Mouse (Mus musculus) testis, adult 2 months (tissue): ENCODE results near the gene Pla2g4f. TPM values are rescaled to one million over a fixed set of nuclear protein-coding genes. Genes with fewer than 3 reads are reported as not detected.

Experiments
- H3K27ac ChIP-seq: fragments of 200-500 bp; 2 replicates; pipeline ENCODE4 v1.5.1; 2012; ENCODE audit warnings: low read depth, low read length; ENCODE audit not compliant: control insufficient read depth, insufficient read depth
- H3K27me3 ChIP-seq: fragments of 200-500 bp; 2 replicates; pipeline ENCODE4 v1.6.1; 2012; ENCODE audit warnings: mild to moderate bottlenecking, low read length, moderate library complexity; ENCODE audit not compliant: control insufficient read depth, insufficient read depth
- H3K36me3 ChIP-seq: fragments of 200-500 bp; 2 replicates; pipeline ENCODE4 v1.6.1; 2012; ENCODE audit warnings: mild to moderate bottlenecking, low read length; ENCODE audit not compliant: control insufficient read depth, insufficient read depth
- H3K4me1 ChIP-seq: fragments of 200-500 bp; 2 replicates; pipeline ENCODE4 v1.6.1; 2012; ENCODE audit warnings: low read length; ENCODE audit not compliant: control insufficient read depth, insufficient read depth
- H3K4me3 ChIP-seq: fragments of 200-500 bp; 2 replicates; pipeline ENCODE4 v1.5.1; 2012; ENCODE audit warnings: low read depth, mild to moderate bottlenecking, low read length, moderate library complexity, mixed read lengths; ENCODE audit not compliant: control insufficient read depth
- CTCF ChIP-seq: fragments of 200-500 bp; IDR thresholded peaks from 2 replicates; pipeline ENCODE4 v1.5.1; 2012; ENCODE audit warnings: low read depth, mild to moderate bottlenecking, inconsistent platforms, low read length, moderate library complexity; ENCODE audit not compliant: control insufficient read depth, insufficient read depth, insufficient replicate concordance
- POLR2A ChIP-seq: fragments of 200-500 bp; IDR thresholded peaks from 2 replicates; pipeline ENCODE4 v1.6.1; 2012; ENCODE audit warnings: low read depth, mild to moderate bottlenecking, inconsistent platforms, low read length, moderate library complexity; ENCODE audit not compliant: control insufficient read depth
- polyA plus RNA-seq: library from polyadenylated mRNA; depleted of rRNA; stranded (reverse); fragments of >200 nt; gene quantifications from 2 replicates; pipeline ENCODE4 v1.2.3, GENCODE M21; 2012

Pla2g4f gene
- polyA plus RNA-seq, 1 experiment: 0.20 TPM

DNA sequence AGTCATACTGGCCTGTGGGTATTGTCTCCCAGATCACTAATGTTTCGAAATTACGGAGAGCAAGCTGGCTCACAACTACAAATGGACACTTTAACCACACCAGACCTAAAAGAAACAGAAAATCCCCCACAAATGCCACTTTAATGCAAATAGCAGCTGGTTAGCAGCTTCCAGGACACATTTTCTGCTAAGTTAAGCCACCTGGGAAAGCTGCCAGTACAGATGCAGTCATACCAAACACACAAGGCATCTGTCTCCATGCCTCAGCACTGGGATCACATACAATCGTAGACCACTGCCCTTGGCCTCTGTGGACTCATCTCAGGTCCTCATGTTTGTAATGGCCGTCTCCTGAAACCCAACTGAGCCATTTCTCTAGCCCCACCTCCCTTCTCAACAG is 17.6 kb upstream of the Pla2g4f start:
- Histone ChIP-seq H3K4me3 (no peak overlapping the region), H3K27me3 (no peaks in the 10 kb centered on the region), H3K36me3 (no peaks in the 10 kb centered on the region), H3K27ac (no peak overlapping the region), H3K4me1 (no peaks in the 10 kb centered on the region)
- TF ChIP-seq CTCF (no peak), POLR2A (no peak)

DNA sequence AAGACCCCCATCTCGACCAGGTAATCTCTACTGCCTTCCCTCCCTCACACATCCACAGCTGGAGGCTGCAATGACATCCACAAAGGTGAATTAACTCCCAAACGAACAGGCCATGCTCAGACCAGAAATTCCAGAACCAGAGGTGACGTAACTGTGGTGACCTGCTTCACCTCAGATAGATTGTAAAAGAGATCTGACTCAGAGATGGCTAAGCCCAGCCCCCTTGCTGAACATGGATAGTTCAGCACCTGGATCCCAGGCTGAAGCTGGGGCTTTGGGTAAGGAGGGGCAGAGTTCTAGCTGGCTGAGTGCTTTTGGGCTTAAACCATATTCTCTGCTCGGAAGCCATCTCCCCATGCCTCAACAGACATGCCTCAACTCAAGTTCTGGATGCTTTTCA is 1.1 kb upstream of the Pla2g4f start:
- no peak overlapping the region for H3K4me3 ChIP-seq
- no peaks in the 10 kb centered on the region for H3K36me3 ChIP-seq
- TF ChIP-seq CTCF (no peak), POLR2A (no peak)
- no peaks in the 10 kb centered on the region for H3K27me3 ChIP-seq
- no peak overlapping the region for H3K27ac ChIP-seq
- no peaks in the 10 kb centered on the region for H3K4me1 ChIP-seq

DNA sequence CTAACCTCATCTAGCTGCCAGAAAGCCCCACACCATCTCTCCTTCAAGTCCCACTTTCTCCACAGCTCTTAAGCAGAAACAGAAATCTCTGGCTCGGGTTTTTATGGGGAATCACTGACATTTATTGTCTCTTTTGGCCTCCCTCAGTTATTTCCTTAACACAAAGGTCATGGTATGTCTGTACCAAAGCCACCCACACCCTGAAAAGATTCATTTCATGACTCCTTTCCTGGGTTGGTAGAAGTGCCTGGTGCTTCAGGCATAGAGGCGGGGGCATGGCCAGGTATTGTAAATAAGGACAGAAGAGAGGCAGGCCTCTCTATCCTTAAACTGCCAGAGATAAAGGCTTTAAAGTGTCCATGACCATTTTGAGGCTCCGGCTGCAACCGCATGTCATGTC is 522 bp upstream of the Pla2g4f start:
- Histone ChIP-seq H3K27ac (no peak overlapping the region), H3K36me3 (no peaks in the 10 kb centered on the region), H3K27me3 (no peaks in the 10 kb centered on the region), H3K4me1 (no peaks in the 10 kb centered on the region), H3K4me3 (no peak overlapping the region)
- TF ChIP-seq CTCF: no peak
- TF ChIP-seq POLR2A: no peak

DNA sequence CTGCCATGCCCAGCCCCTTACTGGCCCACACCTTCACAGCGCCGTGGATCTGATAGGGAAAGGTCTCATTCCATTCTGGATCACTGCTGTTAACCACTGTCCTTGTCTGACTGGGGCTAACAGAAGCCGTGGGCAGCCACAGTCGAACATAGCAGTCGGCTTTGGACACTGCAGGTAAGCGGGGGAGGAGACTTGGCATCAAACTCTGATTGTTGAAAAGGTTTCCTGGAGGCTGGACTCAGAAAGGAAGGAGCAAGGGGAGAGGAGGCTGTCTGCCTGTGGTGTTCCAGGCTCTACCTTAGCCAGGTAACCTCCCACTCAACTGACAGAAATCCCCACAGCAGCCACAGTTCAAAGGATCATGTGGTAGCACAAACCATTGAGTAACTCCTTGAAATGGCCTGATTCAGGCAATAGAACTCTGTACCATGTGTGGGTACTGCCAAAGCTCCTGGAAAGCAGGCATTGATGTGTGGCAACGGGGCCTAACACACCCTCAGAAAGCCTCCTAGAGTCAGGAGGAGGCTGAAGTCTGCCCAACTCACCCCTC is 1.6 kb downstream of the Pla2g4f start:
- H3K36me3 ChIP-seq: no peaks in the 10 kb centered on the region
- H3K4me1 ChIP-seq: peaks cover 2% of the 10 kb centered on the region; the same call in 1 of the 2 replicates
- no peaks in the 10 kb centered on the region for H3K27me3 ChIP-seq
- no peak overlapping the region for H3K27ac ChIP-seq
- TF ChIP-seq POLR2A (no peak), CTCF (no peak)
- no peak overlapping the region for H3K4me3 ChIP-seq

DNA sequence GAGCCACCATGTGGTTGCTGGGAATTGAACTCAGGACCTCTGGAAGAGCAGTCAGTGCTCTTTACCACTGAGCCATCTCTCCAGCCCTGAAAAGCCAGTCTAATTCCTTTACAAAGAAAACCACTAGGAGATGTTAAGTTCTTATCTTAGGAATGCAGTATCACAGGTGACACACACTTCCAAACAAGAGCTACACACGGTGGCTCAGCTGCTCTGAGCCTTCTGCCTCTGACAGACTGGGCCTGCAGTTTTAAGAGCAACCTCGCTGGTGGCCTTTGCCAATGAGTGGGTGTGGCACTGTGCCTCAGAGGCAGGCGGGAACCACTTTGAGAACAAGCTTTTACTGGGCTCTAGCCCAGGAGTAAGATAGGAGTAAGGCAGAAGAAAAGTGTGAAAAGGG is 9.9 kb downstream of the Pla2g4f start:
- no peaks in the 10 kb centered on the region for H3K27me3 ChIP-seq
- no peak overlapping the region for H3K27ac ChIP-seq
- no peak overlapping the region for H3K4me3 ChIP-seq
- H3K4me1 ChIP-seq: peaks cover 3% of the 10 kb centered on the region; the same call in 1 of the 2 replicates
- TF ChIP-seq CTCF (no peak), POLR2A (no peak)
- no peaks in the 10 kb centered on the region for H3K36me3 ChIP-seq

DNA sequence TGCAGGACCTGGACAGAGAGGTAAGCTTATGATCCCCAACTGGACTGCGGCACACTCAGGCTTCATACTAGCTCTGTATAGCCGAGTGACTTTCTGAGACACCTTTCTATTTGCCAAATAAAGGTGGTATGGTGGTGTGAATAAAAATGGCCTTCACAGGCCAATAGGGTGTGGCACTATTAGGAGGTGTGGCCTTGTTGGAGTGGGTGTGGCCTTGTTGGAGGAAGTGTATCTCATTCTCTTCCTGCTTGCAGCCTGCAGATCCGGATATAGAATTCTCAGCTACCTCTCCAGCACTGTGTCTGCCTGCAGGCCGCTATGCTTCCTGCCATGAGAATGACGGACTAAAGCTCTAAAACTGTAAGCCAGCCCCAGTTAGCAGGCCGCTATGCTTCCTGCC is 12.9 kb downstream of the Pla2g4f start:
- TF ChIP-seq CTCF: no peak
- no peak for TF ChIP-seq POLR2A
- H3K36me3 ChIP-seq: no peaks in the 10 kb centered on the region
- no peaks in the 10 kb centered on the region for H3K27me3 ChIP-seq
- 0 out of 2 replicates have a peak, but pooled peaks cover 2% of the 10 kb centered on the region for H3K4me1 ChIP-seq
- no peak overlapping the region for H3K4me3 ChIP-seq
- no peak overlapping the region for H3K27ac ChIP-seq

DNA sequence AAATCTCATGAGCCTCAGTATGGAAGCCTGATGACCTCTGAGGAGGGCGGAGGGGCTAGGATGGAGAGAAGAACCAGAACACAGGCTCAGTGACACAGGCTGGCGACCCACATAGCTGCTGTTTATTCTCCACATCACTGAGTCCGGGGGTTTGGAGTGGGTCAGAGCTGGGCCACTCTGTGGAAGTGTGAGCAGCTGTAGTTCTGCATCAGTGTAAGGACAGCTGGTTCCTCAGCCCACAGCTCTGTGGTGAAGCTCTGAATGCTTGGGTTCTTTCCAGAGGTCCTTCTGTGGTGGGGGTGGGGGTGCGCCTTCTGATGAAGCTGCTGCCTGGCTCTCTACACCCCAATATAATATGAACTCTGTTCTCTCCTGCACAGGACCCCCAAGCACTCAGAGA is 14.1 kb downstream of the Pla2g4f start:
- TF ChIP-seq CTCF: no peak
- no peak for TF ChIP-seq POLR2A
- no peaks in the 10 kb centered on the region for H3K36me3 ChIP-seq

More for the DNA sequence above, 14.1 kb downstream of the Pla2g4f start:
- no peaks in the 10 kb centered on the region for H3K27me3 ChIP-seq
- H3K4me3 ChIP-seq: no peak overlapping the region
- 0 out of 2 replicates have a peak, but pooled peaks cover 2% of the 10 kb centered on the region for H3K4me1 ChIP-seq
- no peak overlapping the region for H3K27ac ChIP-seq
